Mouse (Mus musculus) retina, adult 2 months (tissue): Measurements from ENCODE around the gene Poglut1.

Source experiments
- DNase-seq: peaks from one replicate; pipeline ENCODE4 v3.0.0-alpha.2; 2012; ENCODE audit warnings: low read depth, low spot score

Gene Poglut1

GRCm38 (mm10) chr16:38549479-38550396 lies at the start of gene Poglut1:
Gene Poglut1 (minus strand): TSS chr16:38550258.
- peak; percentile 60 for DNase-seq

DNA sequence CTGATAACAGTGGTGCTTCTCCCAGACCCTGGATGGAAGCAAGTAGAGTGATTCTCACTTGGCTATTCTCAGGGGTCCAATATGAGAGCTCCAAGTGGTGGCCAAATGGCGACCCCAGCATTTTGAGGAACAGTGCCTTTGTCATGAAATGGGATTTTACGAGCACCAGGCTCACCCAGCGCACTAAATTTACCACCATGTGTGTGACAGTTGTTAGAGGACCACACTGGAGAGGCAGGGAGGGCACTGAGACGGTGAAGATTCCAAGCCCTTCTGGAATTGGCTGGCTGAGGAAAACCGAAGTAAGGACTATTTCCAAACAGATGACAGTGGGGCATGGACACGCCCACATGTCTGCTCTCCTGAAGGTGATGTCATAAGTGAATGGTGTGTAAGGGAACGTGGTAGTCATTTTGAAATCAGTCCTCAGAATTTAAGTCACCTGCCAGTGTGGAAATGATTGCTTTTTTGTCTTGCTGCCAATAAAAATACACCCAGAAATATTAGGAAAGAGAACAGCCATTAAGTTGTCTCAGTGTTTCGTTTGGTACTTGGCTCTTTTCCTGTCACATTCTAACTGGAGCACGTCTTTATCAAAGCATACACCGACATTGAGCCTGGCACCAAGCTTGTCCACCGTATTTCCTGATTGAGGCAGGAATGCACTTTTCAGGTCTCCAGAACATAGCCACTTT lies 49.1 kb upstream of the Poglut1 start:
- DNase-seq: no peak

DNA sequence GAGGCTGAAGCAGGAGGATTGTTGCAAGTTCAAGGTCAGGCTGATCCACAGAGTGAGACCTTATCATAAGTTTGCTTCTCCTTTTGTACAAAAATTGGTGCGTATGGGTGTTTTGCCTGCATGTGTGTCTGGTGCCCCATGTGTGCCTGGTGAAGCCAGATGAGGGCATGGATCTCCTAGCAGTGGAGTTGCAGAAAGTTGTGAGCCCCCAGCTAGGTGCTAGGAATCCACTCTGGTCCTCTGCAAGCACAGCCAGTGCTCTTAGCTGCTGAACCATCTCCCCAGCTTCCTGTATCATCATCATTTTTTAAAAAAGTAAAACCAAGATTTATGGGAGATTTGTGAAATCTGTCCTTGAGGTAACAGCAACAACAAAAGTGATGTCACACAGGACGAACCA lies 46.6 kb upstream of the Poglut1 start:
- DNase-seq: no peak

DNA sequence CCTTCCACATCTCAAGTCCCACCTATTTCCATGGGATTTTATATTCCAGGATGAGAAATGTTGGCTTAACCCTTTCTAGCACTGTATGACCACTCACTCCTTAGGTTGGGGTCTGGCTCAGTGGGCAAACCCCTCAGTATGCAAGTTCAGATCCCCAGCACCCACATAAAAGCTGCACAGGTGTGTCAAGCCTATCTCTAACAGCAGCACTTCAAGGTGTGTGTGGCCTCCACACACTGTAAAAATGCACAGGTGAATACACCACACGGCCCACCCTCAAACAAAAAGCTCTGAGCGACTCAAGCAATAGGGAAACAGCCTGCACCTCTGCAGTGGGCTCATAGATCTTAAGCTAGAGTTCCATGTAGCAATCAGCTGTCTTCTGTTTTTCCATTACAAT lies 46.0 kb upstream of the Poglut1 start:
- no peak for DNase-seq

GRCm38 (mm10) chr16:38594435-38594834 lies 44.4 kb upstream of the Poglut1 start:
- no peak for DNase-seq

GRCm38 (mm10) chr16:38592946-38593345 lies 42.9 kb upstream of the Poglut1 start:
- no peak for DNase-seq

DNA sequence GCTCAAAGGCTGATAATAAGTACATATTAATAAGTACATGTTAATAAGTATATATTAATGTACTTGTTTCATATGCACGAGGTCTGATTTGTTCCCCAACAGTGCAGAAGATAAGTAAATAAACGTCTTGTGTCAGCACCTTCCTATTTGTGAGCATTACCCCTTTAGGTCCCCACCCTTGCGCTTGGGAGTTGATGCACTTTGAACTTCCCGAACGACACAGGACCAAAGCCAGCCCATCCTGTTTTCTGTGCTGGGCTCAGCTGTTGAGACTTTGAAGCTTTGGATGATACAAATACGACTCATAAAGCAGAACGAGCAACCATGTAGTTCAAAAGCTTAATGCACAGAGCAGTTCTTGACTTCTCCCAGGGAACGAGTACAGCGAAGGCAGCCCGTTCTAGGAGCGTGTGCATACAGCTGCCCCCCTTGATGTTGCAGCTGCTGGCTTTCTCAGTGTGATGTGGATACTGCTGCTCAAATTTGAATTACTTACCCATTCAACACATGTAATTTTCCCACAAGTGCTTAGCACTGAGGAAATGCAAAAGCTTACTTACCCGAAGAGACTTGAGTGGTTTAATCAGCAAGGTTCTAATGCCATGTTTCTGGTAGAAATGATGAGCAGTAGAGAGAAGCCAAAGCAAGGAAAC lies 42.1 kb upstream of the Poglut1 start:
- no peak for DNase-seq

DNA sequence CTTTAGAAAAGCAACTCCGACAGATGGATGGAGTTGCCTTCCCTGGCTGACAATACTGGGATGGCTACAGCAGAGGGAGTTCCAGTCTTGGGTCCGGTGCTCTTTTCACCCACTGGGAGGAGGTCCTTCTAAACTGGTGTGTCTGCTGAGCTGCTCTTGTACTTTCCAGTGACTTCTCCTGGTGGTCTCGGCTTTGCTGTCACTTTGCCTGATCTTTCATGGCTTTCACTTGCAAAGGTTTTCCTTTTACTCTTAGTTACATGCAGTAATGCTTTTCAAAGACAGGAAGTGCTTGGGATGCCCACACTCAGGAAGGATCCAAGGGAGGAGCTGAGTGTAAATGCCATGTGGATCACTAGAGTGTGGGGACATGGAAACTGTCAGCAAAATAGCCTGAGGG lies 41.4 kb upstream of the Poglut1 start:
- no peak for DNase-seq

- no peak for DNase-seq
Measured at GRCm38 (mm10) chr16:38587572-38587971, 37.5 kb upstream of the Poglut1 start.

- DNase-seq: no peak
Measured at GRCm38 (mm10) chr16:38587163-38587562, 37.1 kb upstream of the Poglut1 start.

DNA sequence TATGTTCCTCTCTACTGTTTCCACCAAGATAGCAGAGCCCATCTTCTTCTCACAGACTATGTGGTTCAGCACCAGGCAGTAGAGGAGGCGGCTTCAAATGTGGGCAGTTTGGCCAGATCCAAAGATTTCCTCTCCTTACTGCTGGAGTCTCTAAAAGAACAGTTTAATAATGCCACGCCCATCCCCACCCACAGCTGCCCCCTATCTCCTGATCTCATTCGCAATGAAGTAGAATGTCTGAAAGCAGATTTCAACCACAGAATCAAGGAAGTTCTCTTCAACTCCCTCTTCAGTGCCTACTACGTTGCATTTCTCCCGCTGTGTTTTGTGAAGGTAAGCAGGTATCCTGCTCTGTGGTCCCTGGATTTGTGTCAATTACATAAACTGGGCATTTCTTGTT lies 35.1 kb upstream of the Poglut1 start:
- no peak for DNase-seq

GRCm38 (mm10) chr16:38584761-38585160 lies 34.7 kb upstream of the Poglut1 start:
- DNase-seq: no peak

DNA sequence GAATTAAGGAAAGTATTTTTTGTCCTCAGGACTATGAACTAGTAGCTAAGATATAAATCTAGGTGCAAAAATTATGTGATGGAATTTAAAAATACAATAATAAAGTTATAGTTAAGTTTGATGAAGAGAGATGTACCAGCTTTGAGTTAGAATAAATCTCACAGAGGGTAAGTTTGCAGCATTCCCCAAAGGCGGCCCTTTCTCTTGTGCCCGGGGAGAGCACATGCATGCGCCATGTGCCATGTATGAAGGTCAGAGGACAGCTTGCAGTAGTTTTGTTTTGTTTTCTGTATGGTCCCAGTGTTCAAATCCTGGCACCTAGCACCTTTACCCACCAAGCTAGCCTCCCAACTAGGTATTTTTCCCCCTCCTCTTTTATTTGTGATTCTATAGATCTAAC lies 21.4 kb upstream of the Poglut1 start:
- no peak for DNase-seq

- no peak for DNase-seq
Measured at GRCm38 (mm10) chr16:38568192-38568591, 18.1 kb upstream of the Poglut1 start.

DNA sequence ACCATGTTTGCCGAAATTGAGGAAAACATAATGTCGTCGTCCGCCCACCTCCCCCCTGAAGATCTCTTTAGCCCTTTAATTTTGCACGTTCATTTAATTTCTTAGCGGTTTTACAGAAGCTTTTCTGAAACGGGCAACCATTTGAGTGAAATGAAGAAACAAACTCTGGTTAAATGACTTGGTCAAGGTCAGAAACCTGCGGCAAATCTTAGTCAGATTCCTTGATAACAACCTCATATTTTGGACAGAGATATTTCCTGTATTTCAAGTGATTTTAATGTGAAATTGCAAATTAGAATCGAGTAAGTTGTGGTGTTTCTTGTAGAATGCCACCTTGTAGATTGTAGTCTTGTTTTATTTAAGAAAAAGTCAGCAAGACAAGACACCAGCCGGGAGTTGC lies 13.5 kb upstream of the Poglut1 start:
- DNase-seq: no peak

DNA sequence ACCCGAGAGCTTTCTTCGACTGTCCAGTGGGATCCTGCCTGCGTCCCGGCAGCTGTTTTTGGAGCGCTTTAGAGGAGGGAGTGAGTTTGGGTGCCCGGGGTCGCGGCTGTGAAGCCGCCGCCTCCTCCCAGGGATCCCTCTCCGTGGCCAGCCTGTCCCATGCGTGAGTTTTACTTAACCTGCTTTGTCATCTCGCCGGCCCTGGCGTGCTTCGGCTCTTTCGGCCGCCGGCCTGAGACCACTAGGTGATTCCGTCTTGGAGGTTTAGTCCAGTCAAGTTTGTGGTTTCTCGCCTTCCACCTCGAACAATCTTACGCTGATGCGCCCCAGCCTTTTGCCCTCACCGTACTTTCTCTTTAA lies 12.9 kb upstream of the Poglut1 start:
- no peak for DNase-seq

DNA sequence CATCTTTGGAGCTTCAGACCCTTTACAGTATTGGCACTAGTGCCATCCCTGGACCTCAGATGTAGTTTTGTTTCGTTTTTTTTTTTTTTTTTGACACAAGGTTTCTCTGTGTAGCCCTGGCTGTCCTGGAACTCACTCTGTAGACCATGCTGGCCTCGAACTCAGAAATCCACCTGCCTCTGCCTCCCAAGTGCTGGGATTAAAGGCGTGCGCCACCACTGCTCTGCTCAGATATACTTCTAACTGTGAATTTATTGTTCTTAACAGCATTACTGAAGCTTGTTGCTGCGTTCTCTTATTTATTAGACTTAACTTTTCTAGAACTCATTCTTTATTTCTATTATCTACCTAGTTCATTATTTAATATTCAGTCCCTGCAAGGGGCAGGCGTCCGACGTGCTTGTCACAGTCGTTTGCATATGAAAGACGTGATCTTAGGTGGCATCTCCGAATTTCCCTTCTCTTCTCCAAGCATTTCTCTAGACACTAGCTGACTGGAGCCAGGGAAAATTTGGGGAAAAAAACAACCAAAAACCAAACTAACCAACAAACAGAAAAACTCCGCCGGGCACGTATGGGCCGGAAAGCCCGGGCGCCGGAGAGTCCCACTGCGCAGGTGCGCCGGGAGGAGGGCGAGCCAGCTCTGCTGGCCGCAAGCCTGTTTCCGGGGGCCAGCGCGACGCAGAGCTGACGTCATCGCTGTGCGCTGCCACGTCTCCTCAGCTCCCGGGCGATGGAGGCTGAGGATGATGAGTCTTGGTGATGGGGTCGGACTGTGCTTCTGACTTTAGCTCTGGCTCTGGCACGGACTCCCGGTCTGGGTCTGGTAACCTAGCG lies 12.3 kb upstream of the Poglut1 start:
- DNase-seq: peak; percentile 92

GRCm38 (mm10) chr16:38558221-38558748 lies 8.2 kb upstream of the Poglut1 start, which contains the start of gene Tmem39a:
Gene Tmem39a (plus strand): TSS chr16:38558698.
- no peak for DNase-seq

GRCm38 (mm10) chr16:38555988-38556387 lies 5.9 kb upstream of the Poglut1 start:
- DNase-seq: no peak

DNA sequence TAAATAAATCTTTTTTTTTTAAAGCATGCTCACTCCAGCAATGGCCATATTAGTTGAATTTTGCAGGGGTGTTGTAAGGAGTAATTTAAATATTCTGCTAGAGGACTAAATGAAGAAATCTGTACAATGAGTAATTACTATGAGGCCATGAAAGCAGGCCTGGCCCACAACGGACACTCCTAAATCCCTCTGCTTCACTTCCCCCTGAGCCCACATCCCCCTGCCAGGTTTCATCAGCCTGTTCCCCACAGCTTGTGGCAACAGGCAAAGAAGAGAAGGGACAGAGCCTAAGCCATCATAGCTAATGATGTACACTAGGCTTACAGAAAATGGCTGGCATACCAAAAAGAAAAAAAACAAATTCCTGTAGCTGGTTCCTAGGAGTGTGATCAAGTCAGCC lies 2.1 kb downstream of the Poglut1 start:
- no peak for DNase-seq

- DNase-seq: no peak
Measured at GRCm38 (mm10) chr16:38538716-38539380, 11.2 kb downstream of the Poglut1 start.
